Mouse (Mus musculus): ENCODE results near the gene Nfib.

Gene Nfib

DNA sequence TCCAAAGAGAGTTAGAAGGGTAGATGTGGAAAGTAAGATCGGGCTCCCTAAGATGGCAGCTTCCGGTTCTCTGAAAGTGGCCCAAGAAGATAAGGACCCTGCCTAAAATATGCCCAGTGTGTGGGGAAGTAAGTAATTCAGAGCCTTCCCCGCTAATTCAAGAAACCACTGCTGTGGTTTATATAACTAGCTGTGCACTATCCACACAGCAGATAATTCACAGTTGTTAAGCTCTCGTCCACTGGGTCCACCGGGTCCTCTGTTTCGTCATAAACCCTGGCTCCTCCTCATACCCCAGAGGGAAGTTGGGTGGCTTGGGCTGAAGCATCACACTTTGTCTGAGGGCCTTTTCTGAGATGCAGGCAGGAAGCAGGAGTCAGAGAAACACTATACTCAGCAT is 19.5 kb downstream of the Nfib start:
- DNase-seq, result no peak

DNA sequence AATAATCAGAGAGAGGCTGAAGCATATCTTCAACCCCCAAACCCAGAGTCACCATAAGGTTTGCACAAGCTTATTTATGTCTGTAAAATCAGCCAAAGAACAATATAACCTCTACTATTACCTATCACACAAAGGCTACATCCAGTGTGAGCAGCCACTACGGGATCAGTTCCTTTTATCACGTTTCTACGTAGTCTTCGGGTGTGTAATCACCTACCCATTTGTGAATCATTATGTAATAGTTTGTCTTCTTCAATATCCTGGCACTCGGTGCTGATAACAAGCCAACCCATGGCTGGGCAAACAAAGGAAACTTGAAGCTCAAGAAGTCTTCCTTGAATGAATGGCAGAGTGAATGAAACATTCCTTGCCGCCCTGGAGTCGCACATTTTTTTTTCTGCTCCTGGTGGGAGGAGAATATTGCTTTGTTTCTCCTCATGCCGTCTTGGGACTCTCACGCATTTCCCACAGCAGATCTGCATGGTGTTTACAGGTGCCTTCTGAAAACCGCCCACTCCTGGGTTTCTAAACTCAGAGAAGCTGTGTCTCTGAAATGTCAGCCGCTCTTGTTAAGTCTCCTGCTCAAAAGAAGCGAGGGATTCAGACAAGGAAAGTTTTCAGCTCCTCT is 21.3 kb downstream of the Nfib start:
- no peak for DNase-seq

DNA sequence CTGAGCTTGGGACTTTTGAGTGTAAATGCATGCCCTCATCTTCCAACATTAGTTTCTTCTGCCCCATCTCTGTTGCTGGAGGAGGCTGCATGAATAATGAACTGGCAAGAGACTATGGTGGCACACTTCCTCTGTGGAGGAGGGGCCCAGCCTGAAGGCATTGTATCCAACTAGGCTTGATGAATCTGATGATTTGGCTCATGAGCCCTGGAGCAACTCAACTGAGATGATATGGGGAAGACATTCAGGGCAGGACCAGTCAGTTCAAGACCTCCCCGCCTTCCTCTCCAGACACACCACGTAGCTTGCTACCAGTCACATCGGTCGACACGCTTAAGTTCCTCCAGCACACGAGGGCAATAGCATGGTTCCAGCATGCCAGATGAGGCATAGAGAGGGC is 22.0 kb downstream of the Nfib start:
- DNase-seq, result no peak

DNA sequence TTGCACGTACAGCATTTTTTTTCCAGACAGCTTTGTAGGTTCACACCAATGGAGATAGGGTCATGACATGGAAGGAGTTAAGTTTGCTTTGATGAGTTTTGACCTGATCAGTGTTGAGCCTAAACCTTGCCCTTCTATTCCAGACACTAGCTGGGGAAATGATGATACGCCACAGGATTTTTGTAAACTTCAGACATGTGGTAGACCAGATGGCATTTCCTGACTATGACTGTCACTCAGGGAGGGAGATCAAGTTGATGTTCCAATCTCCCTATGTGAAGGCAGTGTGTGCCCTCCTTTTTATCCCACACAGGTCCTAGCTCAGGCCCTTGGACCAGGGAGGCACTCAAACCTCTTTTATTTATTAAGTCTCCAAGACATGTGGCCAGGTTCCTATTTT is 29.4 kb downstream of the Nfib start:
- DNase-seq, result no peak

DNA sequence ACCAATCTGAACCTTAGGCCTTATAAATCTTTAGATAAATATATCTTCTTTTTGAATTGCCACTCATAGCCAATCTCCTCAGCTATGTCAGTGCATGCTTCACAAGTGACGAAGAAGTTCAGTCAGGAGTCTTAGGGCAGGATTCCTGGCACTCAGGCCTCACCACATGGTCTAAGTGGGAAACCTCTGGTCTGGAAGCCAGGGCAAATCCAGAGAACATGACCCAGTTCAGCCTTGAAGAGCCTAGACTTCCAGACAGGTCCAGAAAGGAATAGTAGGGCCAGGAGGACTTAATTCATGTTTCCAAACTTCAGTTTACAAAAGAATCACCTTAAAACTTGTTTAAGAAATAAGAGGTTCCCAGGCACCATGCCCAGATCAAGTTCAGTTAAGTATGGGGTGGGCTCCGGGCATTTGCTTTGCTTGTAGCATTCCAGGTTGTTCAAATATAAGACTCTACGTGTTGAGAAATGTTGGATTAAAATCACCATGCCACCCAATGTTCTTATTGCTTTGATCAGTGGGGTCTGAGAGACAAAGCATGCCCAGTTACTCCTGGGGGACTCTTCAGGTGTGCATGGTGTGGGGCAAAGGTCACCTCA is 38.2 kb downstream of the Nfib start:
- DNase-seq, result no peak

DNA sequence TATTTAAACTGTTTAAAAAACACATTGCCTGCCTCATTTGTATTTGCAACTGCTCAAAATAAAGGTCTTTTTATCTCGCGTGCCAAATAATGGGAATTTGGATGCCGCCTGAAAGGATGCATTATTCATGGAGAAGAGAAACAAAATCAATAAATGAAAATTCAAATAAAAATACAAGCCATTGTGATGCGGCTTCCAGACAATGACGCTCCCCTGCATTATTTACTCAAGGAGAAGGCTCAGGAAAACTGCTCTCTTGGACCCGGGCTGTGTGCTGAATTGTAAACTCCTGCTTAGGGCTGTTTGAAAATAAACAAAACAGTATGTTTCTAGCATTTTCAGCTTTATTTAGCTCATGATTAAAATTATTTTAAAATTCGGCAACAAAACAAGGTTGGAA is 41.1 kb downstream of the Nfib start:
- DNase-seq, result no peak

DNA sequence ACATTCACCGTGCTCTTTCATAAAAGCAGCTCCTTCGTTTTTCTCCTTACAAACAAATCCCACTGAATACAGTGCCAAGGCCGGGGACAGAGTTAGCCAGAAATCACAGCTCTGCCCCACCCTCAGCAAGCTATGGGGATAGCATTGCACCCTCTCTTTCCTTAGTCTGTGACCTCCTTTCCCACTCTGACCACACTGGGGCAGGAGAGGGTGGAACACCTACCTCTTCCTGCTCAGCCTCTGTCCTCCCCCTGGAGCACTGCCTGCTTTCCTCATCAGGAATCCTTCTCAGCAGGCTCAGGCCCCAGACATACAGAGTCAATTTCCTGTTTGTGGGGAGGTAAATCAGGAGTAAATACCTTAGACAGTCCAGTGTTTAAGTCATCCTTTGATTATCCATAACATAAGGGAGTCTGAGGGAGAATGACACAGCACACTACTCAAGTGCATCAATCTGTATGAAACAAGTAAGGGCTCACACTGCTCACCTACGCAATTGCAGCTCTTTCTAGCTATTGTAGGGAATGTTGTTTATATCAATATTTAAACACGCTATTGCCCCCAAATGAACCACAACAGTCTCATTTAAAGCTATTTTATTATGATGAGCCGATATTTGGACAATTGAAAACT is 41.7 kb downstream of the Nfib start:
- no peak for DNase-seq

DNA sequence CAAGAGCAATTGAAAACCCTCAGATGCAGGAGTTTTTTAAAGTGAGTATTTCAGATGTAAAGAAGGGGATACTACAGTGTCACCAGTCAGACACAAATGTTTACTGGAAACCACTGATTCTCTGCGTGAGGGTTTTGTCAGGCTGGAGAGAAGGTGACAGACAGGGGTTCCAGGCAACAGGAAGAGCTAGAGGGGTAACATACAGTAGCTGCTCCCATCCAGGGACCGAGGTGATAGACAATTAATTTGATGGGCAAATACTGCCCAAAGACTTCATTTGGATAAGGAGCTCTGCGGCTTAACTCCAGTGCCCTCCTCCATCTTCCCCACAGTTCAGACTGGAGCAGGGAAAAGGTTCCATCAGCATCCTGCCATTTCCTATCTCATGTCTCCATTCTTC is 42.9 kb downstream of the Nfib start:
- no peak for DNase-seq

DNA sequence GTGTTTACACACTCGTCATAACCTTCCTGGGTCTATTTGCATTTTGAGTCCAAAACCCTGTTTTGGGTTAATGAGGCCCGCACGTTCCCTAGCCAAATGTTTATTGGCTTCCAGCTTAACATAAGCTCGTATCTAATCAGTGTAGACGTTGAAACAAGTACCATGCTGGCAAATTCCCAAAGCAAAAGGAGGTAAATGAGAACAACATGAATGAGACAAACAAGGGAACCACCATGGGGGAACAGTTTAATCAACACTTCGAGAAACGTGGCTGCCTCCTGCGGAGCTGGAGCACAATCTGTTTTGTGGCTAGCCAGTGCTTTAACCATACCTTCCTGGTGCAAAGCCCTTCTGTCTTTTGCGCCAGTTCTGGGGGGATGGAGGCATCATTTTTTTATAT is 43.3 kb downstream of the Nfib start:
- DNase-seq, result no peak

DNA sequence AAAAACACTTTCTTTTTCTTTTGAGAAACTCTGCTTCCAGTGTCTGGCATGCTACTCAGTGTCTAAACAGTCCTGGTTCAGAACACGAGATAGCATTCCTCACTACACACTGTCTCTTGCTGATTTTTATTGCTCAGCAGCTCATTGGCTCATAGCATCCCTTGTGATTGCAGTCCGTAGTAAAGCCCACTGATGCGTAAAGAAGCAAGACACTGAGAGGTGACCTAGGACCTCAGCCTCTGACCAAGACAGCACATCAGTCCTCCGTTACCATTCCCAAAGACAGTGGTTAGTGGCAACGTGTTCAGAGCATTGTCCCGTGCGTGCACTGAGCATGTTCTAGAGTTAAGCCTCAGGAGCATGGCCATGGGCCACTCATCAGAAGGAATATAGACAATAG is 44.3 kb downstream of the Nfib start:
- DNase-seq, result no peak

DNA sequence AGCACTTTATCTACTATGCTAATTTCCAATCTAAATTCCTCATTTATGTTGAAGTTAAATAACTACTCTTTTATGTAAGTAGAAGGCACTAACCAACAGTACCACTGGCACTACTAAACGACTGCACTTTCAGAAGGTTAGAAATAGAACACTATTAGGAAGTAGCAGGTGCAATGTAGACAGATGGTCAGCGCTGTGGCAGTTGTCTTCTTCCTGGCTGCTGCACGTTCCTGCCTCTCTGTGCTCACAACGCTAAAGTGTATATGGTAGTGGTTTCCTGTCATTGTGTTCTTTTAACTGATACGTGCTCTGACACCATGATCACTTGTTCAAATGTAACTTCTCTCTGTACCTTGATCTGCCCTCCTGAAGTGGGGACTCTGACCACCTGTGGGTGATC is 59.9 kb downstream of the Nfib start:
- DNase-seq, result no peak

DNA sequence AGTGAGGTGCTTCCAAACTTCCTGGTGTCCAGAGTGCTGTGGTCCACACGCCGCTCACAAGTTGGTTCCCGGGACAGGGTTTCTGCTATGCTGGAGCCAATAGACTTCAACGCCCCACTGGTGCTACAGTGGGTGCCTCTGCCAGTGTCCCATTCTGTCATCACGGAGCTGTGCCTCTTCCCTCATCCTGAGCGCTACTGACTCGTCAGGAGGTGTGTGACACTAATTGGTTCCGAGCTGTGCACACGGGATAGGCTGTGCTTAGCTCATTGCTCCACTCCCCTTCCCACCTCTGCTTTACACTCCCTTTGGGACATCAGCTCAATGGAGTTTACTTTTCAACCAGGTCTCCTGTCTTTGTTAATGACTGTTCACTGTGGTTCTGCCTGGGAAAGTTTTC is 60.8 kb downstream of the Nfib start:
- DNase-seq, result no peak

DNA sequence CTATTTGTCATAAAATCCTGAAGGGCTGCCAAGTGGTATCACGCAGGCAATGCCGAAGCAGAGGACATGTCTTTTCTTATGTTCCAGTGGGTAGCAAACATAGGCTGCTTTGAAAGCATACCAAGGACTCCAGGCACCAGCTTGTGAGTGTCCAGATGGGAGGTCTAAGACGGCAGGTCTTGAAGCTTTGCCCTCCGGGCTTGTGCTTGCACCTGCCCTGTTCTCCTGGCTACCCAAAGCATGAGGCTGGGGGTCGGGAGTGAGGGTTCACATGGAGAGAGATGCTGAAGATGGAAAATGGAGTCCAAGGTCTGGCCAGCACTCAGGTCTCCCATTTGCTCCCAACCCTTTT is 61.8 kb downstream of the Nfib start:
- DNase-seq, result no peak

DNA sequence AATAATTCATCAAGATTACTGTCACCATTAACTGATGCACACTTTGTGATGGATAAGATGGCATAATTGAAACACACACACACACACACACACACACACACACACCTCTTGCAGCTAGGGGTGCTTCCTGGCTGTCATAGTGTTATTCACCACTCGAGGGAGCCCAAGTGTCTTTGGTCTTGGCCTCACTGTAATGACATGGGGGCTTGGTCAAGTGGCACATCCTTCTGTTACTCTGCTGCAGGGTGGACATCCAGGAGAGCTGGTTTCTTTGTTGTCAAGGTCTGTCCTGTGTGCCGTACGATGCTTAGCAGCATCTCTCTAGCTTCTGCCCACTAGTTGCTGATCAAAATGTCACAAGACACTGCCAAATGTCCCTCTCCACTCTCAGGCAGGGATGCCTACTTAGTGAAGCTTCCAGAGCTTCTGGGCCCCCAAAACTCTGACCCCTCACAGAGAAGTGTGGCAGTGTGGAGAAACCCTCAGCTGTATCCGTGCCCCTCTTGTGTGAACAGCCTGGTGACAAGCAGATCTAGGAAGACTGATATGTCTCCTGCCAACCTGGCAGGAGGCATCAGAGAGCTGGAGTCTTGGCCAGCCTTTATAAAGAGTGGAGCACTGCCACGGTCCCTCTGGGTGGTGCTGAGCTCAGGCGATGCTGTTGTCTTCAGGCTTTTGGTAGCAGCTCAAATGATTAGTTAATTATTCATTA is 62.4 kb downstream of the Nfib start:
- DNase-seq, result peak; percentile 51

DNA sequence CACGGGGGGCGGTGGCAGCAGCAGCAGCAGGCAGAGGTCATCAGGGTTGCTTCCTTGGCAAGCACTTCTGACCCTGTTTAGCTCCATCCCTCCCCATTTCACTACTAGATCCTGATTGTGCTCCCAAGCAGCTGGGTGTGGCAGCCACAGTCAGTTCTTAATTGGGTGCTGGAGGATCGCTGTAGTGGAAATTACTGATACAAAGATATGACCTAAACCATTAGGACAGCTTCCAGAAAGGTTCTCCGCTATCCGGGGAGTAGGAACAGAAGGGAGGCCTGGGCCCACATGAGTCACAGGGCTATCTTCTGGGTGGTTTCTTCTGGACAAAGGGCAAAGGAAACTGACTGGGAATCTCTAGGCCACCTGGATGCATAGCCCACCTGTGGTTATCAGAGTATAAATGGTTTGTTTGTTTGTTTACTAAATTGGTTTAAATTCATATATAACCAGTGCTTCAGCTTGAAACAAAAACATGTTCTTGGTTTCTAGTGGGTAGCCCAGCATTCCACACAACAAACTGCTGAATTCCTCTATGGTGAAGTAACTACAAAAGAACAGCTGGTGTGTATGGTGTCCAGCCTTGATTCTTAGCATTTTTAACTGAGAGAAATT is 64.4 kb downstream of the Nfib start:
- no peak for DNase-seq

DNA sequence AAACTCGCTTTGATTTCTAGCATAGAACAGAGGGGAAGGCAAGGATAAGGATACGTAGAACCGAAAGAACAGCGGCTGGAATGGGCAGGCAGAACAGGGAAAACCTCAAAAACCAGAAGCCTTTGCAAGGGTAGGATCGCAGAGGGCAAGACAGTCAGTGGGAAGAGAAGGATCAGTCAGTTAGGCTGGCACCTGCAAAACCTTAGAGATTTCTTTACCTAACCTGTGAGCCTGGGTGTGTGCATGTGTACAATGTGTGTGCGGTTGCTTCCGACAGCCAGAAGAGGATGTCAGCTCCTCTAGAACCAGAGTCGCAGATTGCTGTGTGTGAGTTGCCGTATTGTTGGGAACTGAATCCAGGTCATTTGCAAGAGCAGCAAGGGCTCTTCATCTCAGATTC is 67.3 kb downstream of the Nfib start:
- no peak for DNase-seq

DNA sequence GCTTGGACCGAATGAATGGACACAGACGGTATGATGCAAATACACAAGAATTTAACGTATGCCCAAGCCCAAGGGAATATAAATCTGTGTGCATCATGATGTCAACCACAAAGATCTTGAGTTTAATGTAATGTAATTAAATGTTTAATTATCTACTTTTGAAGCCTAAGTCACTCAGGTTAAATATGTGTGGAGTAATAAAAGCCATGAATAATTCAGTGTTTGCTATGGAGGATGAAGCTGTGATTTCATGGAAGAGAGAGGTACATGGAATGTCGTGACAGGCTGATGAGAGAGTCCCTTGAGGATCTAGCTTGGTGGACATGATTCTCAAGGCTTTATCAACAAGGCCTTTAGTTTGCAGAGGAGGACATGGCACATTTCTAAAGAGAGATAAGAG is 67.9 kb downstream of the Nfib start:
- no peak for DNase-seq

DNA sequence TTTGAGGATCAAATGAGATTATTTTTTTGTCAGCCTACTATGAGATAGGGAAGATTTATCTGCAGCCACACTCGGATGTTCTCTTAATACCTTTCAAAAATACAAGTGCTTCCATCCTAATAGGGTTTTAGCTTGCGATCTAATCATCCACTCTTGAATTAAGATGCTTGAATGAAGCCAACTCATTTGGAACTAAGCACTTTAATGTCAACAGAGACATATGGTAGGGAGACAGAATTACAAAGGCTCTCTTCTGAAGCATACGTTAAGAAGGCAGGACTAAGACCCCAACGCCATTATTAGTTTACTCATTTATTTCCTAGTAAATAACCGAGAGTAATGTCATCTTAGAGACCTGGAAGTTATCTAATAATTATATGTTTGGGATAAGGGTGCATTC is 68.9 kb downstream of the Nfib start:
- no peak for DNase-seq

DNA sequence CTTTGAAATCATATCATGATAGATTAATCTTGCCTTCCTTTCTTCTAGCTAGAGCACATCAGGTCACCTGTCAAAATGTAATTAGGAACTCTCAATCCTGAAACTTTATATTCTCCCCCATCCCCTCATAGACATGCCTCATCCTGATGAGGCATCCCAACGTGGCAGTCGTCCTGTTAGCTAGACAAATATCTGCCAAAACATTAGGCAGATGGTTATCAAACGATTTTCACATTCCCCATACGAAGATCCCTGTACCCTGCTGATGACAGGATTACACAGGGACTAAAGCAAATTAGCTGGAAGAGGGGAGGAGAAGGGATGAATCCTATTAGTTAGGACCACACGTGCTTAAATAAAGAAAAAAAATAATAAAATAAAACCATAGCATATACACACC is 69.7 kb downstream of the Nfib start:
- DNase-seq, result no peak

DNA sequence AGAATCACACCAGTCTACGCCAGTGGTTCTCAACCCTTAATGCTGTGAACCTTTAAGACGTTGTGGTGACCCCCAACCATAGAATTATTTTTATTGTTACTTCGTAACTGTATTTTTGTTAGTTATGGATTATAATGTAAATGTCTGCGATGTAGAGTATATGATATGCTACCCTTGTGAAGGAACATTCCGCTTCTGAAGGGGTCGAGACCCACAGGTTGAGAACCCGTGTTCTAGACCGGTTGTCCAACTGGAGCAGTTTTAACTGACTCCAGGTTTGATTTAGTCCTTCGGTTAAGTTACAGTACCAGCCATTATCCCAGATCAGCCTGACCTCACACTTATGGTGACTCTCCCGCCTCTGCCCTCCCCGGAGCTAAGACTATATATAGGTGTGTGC is 70.4 kb downstream of the Nfib start:
- DNase-seq, result no peak

DNA sequence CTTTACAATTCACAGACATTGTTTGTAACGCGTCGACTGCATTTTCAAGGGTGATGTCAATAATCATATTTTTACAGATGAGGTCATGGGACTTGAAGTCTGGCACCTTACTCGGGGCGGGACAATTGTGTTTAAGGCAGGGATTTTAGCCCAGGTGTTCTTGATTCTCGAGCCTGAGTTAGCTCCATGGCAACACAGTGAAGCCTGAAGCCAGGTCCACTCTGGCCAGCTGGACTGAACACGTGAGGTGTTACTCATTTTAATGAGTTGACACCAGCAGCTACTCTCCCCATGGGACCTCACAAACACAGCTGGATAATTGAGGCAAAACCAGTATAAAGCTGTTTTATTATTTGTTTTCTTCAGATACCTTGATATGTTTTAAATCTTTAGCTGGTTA is 71.2 kb downstream of the Nfib start:
- DNase-seq, result no peak

DNA sequence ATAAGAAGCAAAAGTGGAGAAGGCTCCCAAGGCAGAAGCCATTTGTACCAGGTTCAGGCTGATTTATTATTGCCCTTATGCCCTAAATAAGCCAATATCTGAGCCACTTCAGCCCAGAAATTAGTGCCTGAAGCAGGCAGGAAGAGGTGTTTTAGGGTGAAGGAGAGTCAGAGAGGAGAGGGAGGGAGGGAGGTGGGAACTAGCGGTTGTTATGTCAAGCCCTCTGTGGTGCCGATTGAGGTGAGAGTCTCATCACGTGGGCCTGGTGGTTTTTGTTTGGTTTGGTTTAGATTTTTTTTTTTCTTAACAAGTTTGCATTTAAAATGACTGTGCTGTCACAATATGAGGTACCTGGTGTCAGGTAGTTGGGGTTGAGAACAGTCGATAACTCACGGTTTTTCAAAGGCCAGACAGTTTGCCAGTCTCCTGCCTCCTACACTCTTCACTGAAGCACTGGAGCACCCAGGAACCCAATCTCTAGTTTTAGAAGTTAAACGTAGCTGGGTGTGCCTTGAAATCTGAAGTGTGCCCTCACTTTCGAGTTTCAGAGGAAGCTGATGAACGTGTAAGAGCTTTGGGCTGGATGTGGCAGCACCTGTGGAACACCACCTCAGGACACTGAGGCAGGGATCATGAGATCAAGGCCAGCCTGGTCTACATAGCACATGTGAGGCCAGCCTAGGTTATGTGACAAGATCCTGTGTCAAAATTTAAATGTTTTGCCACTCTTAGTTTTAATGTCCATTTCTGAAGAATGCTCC is 81.1 kb downstream of the Nfib start:
- no peak for DNase-seq

DNA sequence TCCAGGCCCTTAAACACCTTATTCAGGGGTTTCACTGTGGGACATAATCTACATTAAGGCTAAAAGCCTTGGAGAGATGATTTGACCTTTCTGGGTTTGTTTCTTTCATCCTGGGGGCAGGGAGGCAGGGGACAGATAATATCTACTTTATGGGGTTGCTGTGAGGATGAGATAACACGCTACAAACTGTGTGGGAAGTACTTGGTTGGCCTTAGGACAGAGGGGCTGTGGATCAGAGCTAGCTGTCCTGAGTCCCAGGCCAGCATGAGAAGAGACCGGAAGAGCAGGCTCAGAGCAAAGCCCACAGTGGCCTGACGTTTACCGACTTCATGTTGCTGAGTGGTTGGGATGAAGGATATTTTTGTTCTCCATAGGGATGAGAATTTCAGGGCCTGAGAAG is 81.7 kb downstream of the Nfib start:
- no peak for DNase-seq
